Mouse (Mus musculus) C2C12 (cell line): ENCODE measurements at regions not wholly inside any gene's neighbourhood (a gene's known extent, or its start where the extent isn't known, plus 50 kb on each side); places are given as distances from the start of the nearest gene placed in this dataset.

ENCODE experiments used
- CEBPB ChIP-seq: IDR thresholded peaks from one replicate; pipeline ENCODE4 v1.6.1; 2011; ENCODE audit warnings: low read depth, mild to moderate bottlenecking, control low read depth, moderate library complexity
- CTCF ChIP-seq: IDR thresholded peaks from one replicate; pipeline ENCODE4 v1.5.1; 2011; ENCODE audit not compliant: control insufficient read depth, insufficient read depth, insufficient read length
- MAX ChIP-seq: IDR thresholded peaks from one replicate; pipeline ENCODE4 v1.6.1; 2011; ENCODE audit warnings: mild to moderate bottlenecking, control low read depth
- MYOD1 ChIP-seq: IDR thresholded peaks from one replicate; pipeline ENCODE4 v1.6.1; 2011; ENCODE audit warnings: low read depth; ENCODE audit not compliant: control insufficient read depth, insufficient read length
- MYOG ChIP-seq: IDR thresholded peaks from one replicate; pipeline ENCODE4 v1.6.1; 2011; ENCODE audit not compliant: control insufficient read depth, insufficient read length; ENCODE audit errors: extremely low read depth
- USF1 ChIP-seq: IDR thresholded peaks from one replicate; pipeline ENCODE4 v1.6.1; 2011; ENCODE audit warnings: low read depth, mild to moderate bottlenecking, control low read depth, moderate library complexity

DNA sequence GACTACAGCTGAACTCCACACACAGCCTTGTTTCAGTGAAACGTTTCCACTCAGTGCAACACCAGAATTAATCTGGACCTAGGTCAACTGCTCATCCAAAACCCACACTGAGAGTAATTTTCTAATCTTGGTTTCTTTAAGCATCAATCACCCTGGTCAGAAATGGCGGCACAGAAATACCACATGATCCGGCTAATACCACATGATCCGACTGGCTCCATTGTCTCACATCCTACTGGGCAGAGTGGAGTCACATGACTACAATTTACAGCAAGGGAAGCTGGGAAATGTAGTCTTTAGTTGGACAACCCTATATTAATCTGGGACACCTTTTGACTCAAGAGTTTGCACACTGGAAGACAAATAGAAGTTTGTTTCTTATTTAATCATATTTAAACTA is 115.9 kb downstream of the Tbx5 start:
- TF ChIP-seq CTCF (no peak), USF1 (peak; percentile 67), MAX (no peak), CEBPB (no peak), MYOD1 (no peak), MYOG (no peak)
